Mouse (Mus musculus): ENCODE measurements around the gene Moxd1. TPM values are rescaled to one million over a fixed set of nuclear protein-coding genes. Genes with fewer than 3 reads are reported as not detected.

Moxd1 gene
- polyA plus RNA-seq, 1 experiment from 2014 or later, result 3.9 TPM

DNA sequence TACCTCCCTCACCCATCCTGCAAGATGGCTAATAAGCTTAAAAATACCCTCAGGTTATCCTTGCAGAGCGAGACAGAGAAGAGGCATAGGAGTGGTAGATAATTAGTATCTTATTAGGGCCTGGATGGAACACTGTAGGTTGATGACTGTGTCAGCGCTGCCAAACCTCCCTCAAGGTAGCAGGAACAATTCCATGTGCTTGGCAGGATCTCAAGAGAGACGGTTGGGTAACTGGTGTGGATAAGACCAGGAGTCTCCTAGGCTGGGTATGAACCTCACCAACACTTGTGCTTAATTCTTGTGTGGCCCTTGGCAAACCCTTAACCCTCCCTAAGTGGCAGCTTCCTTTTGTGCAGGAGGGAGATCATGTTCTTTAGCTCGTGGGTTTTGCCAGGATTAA is 9.0 kb downstream of the Moxd1 start:
- DNase-seq (ENCODE audit: extremely low spot score, low spot score), result no peak
- WGBS, result 74% methylated on average over 4 of the region's 4 CpGs
- no peak overlapping the region for H3K27ac ChIP-seq

GRCm38 (mm10) chr10:24235426-24236283 is 12.3 kb downstream of the Moxd1 start:
- no peaks in the 10 kb centered on the region for H3K9me3 ChIP-seq
- H3K36me3 ChIP-seq (replicated peaks), result no peaks in the 10 kb centered on the region
- H3K27ac ChIP-seq, result no peak overlapping the region
- H3K4me3 ChIP-seq, result no peak overlapping the region
- H3K4me1 ChIP-seq, result peaks cover 15% of the 10 kb centered on the region
- no peaks in the 10 kb centered on the region for H3K27me3 ChIP-seq (ENCODE audit: poor library complexity, severe bottlenecking)
- 73% methylated on average over 23 of the region's 23 CpGs for WGBS
- DNase-seq (ENCODE audit: extremely low spot score, low spot score), result no peak

More for the DNA sequence above, 9.0 kb downstream of the Moxd1 start:
- Histone ChIP-seq H3K27me3 (ENCODE audit: poor library complexity, severe bottlenecking) (no peaks in the 10 kb centered on the region), H3K9me3 (no peaks in the 10 kb centered on the region), H3K4me3 (no peak overlapping the region), H3K36me3 (replicated peaks) (no peaks in the 10 kb centered on the region), H3K4me1 (peaks cover 30% of the 10 kb centered on the region)

- 89% methylated on average over 4 of the region's 4 CpGs for WGBS
- no peak for DNase-seq (ENCODE audit: extremely low spot score, low spot score)
- H3K4me1 ChIP-seq, result no peaks in the 10 kb centered on the region
- H3K27me3 ChIP-seq (ENCODE audit: poor library complexity, severe bottlenecking), result no peaks in the 10 kb centered on the region
- no peak overlapping the region for H3K27ac ChIP-seq
- H3K4me3 ChIP-seq, result no peak overlapping the region
- H3K36me3 ChIP-seq (replicated peaks), result no peaks in the 10 kb centered on the region
- no peaks in the 10 kb centered on the region for H3K9me3 ChIP-seq
Measured at GRCm38 (mm10) chr10:24246815-24247214, 23.5 kb downstream of the Moxd1 start.

DNA sequence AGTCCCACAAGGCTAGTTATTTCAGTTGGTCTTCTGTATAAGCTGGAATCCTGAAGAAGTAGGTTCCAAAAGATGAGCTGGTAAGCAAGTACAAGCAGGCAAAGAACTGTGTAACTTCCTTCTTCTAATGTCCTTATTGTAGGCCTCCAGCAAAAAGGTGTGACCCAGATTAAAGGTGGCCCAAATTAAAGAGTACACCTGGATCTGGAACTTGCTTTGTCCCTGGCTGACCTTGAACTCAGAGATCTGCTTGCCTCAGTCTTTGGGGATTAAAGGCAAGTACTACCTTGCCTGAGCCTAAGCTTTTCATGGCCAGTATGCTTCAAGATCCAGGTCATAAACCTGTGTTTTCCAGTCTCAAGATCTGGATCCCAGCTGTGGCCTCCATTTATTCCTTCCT is 24.8 kb downstream of the Moxd1 start:
- no peaks in the 10 kb centered on the region for H3K4me1 ChIP-seq
- no peak for DNase-seq (ENCODE audit: extremely low spot score, low spot score)
- no peaks in the 10 kb centered on the region for H3K9me3 ChIP-seq
- H3K36me3 ChIP-seq (replicated peaks), result no peaks in the 10 kb centered on the region
- H3K4me3 ChIP-seq, result no peak overlapping the region
- no peak overlapping the region for H3K27ac ChIP-seq
- H3K27me3 ChIP-seq (ENCODE audit: poor library complexity, severe bottlenecking), result no peaks in the 10 kb centered on the region

DNA sequence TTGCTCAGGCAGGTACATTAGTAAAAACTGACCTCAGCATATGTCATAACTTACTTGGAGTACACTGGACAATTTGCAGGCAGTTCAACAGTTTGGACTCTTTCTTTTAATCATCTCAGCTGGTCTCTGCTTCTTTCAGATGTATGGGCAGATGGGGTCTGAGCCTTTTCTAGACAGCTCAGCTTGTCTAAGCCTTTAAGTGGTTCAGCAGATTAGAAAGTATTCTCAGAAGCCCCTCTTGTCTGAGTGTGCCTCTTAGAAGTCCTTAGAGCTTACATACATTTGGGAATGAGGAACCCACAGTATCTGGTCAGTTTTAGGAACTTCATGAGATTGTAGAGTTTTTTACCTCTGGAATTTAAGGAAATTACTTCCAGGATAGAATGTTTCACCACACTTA is 28.3 kb downstream of the Moxd1 start:
- DNase-seq (ENCODE audit: extremely low spot score, low spot score), result no peak
- no peaks in the 10 kb centered on the region for H3K36me3 ChIP-seq (replicated peaks)
- H3K27me3 ChIP-seq (ENCODE audit: poor library complexity, severe bottlenecking), result no peaks in the 10 kb centered on the region
- H3K9me3 ChIP-seq, result no peaks in the 10 kb centered on the region
- H3K4me3 ChIP-seq, result no peak overlapping the region
- no peak overlapping the region for H3K27ac ChIP-seq
- H3K4me1 ChIP-seq, result no peaks in the 10 kb centered on the region

GRCm38 (mm10) chr10:24258150-24258549 is 34.8 kb downstream of the Moxd1 start:
- no peaks in the 10 kb centered on the region for H3K9me3 ChIP-seq
- 91% methylated on average over 7 of the region's 7 CpGs for WGBS
- peaks cover 5% of the 10 kb centered on the region; the same call in 1 of the 2 replicates for H3K4me1 ChIP-seq
- no peak for DNase-seq (ENCODE audit: extremely low spot score, low spot score)
- H3K36me3 ChIP-seq (replicated peaks), result no peaks in the 10 kb centered on the region
- no peak overlapping the region for H3K4me3 ChIP-seq
- no peak overlapping the region for H3K27ac ChIP-seq
- no peaks in the 10 kb centered on the region for H3K27me3 ChIP-seq (ENCODE audit: poor library complexity, severe bottlenecking)

DNA sequence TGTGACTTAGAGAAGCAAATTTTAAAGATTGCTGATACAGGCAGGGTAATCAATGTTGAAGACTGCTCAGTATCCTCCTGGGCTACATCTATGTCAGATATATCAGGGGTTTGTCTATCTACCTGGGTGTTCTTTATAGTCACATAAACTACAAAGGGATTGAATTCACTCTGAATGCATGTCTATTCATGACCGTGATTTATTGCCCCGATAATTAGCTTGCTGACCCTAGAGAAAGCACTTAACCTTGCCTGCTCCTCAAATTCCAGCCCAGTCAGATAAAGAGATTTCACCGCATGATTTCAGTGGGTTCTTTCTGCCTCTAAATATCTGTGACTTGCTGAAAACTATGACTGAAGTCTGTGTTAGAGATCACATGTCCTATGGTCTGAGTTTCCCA is 35.6 kb downstream of the Moxd1 start:
- Histone ChIP-seq H3K9me3 (no peaks in the 10 kb centered on the region), H3K27me3 (ENCODE audit: poor library complexity, severe bottlenecking) (no peaks in the 10 kb centered on the region), H3K36me3 (replicated peaks) (no peaks in the 10 kb centered on the region), H3K27ac (no peak overlapping the region), H3K4me1 (peaks cover 5% of the 10 kb centered on the region; the same call in 1 of the 2 replicates), H3K4me3 (no peak overlapping the region)
- 72% methylated on average over 3 of the region's 3 CpGs for WGBS
- no peak for DNase-seq (ENCODE audit: extremely low spot score, low spot score)

DNA sequence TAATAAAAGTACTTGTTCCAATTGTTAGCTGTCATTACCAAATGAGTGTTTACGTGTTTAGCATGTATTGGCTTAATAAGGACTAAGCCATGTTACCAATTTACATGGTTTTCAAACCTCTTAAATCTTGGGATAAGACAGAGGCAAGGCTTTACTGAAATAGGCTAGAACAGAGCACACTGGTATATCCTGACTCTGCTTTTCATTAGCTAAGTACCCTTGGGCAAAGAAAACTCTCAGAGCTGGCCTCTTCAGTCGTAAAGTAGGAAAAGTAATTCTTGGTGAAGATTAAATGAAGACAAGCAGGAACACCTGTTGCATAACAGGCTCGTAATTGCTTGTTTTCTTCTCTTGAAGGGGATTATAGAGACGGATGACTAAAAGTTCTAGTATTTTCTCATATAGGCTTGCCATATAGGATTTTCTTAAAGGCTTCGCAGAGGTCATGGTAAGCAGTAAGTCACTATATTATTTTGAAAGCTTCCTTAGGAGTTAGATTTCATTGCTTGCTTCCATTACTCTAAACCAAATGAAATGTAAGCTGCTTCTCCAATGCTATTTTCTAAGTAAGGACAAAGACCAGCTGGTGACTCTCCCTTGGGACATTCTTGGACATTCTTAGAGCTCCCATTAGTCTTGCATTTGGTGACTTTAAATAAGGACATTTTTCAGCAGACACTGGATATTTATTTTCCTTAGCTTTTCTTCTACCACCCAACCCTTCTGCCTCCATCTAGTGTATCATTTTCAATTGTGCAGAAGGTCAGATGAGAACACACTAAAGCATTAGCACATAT is 36.7 kb downstream of the Moxd1 start:
- 63% methylated on average over 5 of the region's 5 CpGs for WGBS
- Histone ChIP-seq H3K27ac (no peak overlapping the region), H3K4me1 (peaks cover 5% of the 10 kb centered on the region; the same call in 1 of the 2 replicates), H3K4me3 (no peak overlapping the region), H3K9me3 (no peaks in the 10 kb centered on the region), H3K27me3 (ENCODE audit: poor library complexity, severe bottlenecking) (no peaks in the 10 kb centered on the region), H3K36me3 (replicated peaks) (no peaks in the 10 kb centered on the region)
- DNase-seq (ENCODE audit: extremely low spot score, low spot score), result no peak

DNA sequence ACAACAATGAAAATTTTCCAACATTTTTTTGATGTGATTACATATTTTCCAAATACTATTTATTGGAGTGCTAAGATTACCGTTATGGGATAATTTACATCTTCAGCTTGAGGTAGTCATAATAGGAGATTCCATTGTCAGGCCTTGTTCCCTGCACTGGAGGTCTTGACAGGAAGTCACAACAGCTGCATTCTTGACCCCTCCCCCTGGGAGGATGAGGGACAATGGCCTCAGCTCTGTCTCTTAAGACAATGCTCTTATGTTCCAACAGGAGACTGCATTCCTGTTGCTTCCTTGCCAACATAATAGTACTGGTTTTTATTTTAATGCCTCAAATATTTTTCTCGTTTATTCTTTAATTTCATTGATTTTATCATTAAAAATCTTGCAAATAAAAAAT is 44.2 kb downstream of the Moxd1 start:
- H3K4me3 ChIP-seq, result no peak overlapping the region
- H3K27ac ChIP-seq, result no peak overlapping the region
- no peak for DNase-seq (ENCODE audit: extremely low spot score, low spot score)
- WGBS, result 72% methylated on average over 2 of the region's 2 CpGs
- no peaks in the 10 kb centered on the region for H3K36me3 ChIP-seq (replicated peaks)
- no peaks in the 10 kb centered on the region for H3K9me3 ChIP-seq
- H3K27me3 ChIP-seq (ENCODE audit: poor library complexity, severe bottlenecking), result no peaks in the 10 kb centered on the region
- H3K4me1 ChIP-seq, result no peaks in the 10 kb centered on the region

DNA sequence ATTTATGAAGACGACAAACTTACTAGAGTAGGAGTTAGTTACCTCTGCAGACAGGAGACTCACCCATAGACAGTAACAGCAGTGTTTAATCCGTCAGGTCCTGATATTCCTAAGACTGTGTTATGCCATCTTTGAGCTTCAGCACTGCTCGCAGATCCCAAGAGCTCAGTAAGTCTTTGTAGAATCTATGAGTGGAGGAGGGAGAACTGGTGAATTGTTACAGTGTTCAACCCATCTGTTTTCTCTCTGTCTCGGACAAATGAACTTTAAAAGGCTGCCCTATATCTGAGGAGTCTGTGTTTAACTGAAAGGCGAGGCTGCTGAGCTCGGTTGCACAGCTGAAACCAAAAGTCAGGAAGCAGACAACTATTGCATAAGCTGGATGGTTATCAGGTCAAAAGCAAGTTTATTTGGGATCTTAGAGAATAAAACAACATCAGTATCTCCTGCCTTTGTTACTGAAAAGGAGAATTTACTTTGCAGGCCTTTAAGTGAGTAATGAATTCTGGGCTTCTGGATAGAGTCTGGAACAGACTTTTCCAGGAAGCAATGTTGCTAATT is 47.8 kb downstream of the Moxd1 start:
- Histone ChIP-seq H3K27me3 (ENCODE audit: poor library complexity, severe bottlenecking) (no peaks in the 10 kb centered on the region), H3K4me3 (no peak overlapping the region), H3K27ac (no peak overlapping the region), H3K4me1 (no peaks in the 10 kb centered on the region), H3K9me3 (no peaks in the 10 kb centered on the region), H3K36me3 (replicated peaks) (no peaks in the 10 kb centered on the region)
- WGBS, result 59% methylated on average over 6 of the region's 6 CpGs
- DNase-seq (ENCODE audit: extremely low spot score, low spot score), result no peak

DNA sequence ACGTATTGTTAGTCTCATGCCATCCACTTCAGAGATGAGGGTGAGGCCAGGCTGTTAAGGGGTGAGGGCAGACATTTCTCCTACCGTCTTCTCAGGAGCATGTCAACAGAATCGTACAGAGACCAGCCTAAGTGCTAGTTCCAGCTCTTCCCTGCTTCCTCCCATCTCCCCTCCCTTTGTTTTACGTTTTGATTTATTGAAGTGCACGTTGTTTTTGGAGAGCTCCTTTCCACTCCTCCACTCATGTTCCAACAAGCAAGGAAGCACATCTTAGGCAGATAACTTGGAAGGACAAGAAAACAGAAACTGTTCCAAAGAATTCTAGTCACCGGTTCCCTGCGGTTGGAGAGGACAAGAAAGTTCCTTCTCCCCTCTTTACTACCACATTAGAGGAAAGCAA is 52.9 kb downstream of the Moxd1 start:
- 83% methylated on average over 7 of the region's 7 CpGs for WGBS
- H3K9me3 ChIP-seq, result no peaks in the 10 kb centered on the region
- no peaks in the 10 kb centered on the region for H3K36me3 ChIP-seq (replicated peaks)
- DNase-seq (ENCODE audit: extremely low spot score, low spot score), result no peak
- H3K27ac ChIP-seq, result no peak overlapping the region
- H3K4me1 ChIP-seq, result no peaks in the 10 kb centered on the region
- H3K27me3 ChIP-seq (ENCODE audit: poor library complexity, severe bottlenecking), result no peaks in the 10 kb centered on the region
- no peak overlapping the region for H3K4me3 ChIP-seq

- H3K36me3 ChIP-seq (replicated peaks), result no peaks in the 10 kb centered on the region
- H3K27me3 ChIP-seq (ENCODE audit: poor library complexity, severe bottlenecking), result no peaks in the 10 kb centered on the region
- no peak overlapping the region for H3K4me3 ChIP-seq
- H3K27ac ChIP-seq, result no peak overlapping the region
- peaks cover 9% of the 10 kb centered on the region for H3K4me1 ChIP-seq
- H3K9me3 ChIP-seq, result no peaks in the 10 kb centered on the region
- DNase-seq (ENCODE audit: extremely low spot score, low spot score), result no peak
- 73% methylated on average over 5 of the region's 5 CpGs for WGBS
Measured at GRCm38 (mm10) chr10:24282650-24283049, 59.3 kb downstream of the Moxd1 start.

- Histone ChIP-seq H3K9me3 (no peaks in the 10 kb centered on the region), H3K27ac (no peak overlapping the region), H3K27me3 (ENCODE audit: poor library complexity, severe bottlenecking) (no peaks in the 10 kb centered on the region), H3K4me1 (no peaks in the 10 kb centered on the region), H3K36me3 (replicated peaks) (no peaks in the 10 kb centered on the region), H3K4me3 (no peak overlapping the region)
- 88% methylated on average over 8 of the region's 8 CpGs for WGBS
- no peak for DNase-seq (ENCODE audit: extremely low spot score, low spot score)
Measured at GRCm38 (mm10) chr10:24291611-24292010, 68.3 kb downstream of the Moxd1 start.

Data from forebrain, embryonic 10.5 days (tissue).